Mouse (Mus musculus) left cerebral cortex, postnatal 14 days (tissue): ENCODE data around the gene Ss18l1. TPM values are rescaled to one million over a fixed set of nuclear protein-coding genes. Genes with fewer than 3 reads are reported as not detected.

Experiments
- DNase-seq, 2 experiments: peaks; one replicate each; pipeline ENCODE4 v3.0.0; 2021 to 2022; ENCODE audit warnings: low spot score in 2 of 2, mixed read lengths in 1 of 2
- intact Hi-C: fragments of 180-260 bp; cut with DNase I; formaldehyde crosslinking; loops from one replicate; pipeline ENCODE4 v1.15.1; 2025
- total RNA-seq, 2 experiments: library from RNA; stranded (reverse); gene quantifications; 2 replicates each; pipeline ENCODE4 v1.2.3; 2021

The Ss18l1 gene
- total RNA-seq, 2 experiments from 2014 or later = 33.8 to 35.0 TPM

- intact Hi-C loops = no loop called here
- no peak for DNase-seq
Observed at GRCm38 (mm10) chr2:180031270-180031669, 11.0 kb upstream of the Ss18l1 start.

DNA sequence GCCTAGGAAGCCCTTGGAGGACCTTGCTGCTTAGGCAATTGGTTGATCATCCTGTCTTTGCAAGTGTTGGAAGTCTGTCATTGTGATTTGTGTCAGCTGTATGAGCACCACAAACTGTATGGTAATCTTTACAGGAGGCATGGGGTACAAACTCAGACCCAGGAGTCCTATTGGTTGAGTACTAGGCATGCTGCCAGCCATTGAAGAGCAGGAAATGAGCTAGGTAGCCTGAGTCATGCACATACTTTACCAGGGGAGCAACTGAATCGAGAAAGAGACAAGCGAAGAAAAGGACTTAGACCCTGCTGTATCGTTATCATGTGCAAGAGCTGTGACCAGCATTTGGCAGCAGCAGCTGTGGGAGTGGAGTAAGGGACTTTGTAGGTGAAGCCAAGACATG lies 9.4 kb upstream of the Ss18l1 start:
- DNase-seq = no peak
- intact Hi-C loops = no loop called here

DNA sequence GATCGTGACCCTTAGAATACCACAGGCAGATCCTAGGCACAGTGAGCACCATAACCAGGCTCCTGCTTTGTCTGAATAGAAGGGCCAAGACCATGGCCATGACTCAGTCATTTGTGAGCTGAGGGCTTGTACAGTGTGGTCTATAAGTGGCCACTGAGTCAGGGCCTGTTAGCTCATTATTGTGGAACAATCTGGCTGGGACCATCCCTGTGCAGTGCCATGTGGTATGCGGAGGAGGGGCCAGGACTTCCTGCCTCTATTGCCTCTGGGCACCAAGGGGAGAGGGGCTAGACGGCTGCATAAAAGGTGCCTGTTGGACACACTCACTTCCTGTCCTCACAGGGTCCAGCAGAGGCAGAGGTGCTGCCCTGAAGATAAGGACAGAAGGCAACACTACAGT lies 8.4 kb upstream of the Ss18l1 start:
- intact Hi-C loops = no loop called here
- no peak for DNase-seq

DNA sequence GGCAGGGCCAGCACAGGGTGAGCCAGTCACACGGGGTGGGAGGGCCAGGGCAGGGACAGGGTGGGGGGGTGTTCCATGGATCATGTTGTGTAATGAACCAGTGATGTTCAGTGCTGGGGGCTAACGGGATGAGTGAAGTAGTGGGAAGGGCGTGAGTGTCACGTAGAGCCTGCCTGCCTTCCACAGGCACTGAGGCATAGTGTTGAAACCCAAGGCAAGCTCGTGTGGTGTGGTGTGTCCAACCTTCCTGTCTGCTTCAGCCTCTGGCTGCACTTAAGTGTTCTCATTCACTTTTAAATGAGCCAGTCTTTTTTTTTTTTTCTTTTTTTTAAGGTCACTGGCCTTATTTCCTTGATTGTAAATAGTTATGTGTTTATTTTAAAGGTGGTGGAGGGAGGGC lies 7.6 kb upstream of the Ss18l1 start:
- DNase-seq = no peak
- intact Hi-C loops = no loop called here

GRCm38 (mm10) chr2:180040406-180040805 lies 1.9 kb upstream of the Ss18l1 start:
- intact Hi-C loops = loop anchor here (5.0 kb wide), 1 partner anchor 63 kb away; the partner anchor contains the start of gene Taf4
- DNase-seq = no peak

DNA sequence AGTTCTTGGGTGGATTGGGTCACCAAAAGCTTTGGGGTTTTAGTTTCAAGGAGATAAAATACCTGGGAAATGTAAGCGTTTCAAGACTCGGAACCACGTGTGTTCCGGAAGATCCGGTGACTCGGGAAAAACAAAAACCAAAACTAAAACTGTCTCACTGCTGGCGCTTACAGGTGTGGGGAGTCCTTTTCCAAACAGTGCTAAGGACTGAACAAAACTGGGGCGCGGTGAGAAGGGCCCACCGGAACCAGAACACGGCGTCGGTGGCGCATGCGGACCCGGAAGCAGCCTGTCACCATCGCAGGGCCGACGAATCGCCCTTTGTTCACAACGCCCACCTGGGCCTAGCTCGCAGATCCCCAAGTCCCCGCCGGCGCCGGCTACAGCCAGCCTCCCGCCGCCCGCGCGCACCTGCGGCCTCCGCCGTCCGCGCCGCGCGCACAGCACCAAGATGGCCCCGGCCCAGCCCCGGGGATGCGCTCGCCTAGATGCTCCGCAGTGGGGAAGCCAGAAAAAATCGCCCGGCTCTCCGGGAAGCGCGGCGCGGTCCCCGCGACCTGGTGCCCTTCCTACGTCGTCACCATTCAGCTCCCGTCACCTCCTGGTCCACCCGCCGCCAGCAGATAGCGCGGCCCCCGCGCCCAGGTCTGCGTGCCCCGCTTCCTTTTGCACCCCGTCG lies 593 bp upstream of the Ss18l1 start:
- intact Hi-C loops = loop anchor here (1.0 to 5.0 kb wide), 2 partner anchors 16 to 64 kb away; partner anchors contain the start of gene Taf4
- peak in 1 of 2 experiments; percentile 54 for DNase-seq

DNA sequence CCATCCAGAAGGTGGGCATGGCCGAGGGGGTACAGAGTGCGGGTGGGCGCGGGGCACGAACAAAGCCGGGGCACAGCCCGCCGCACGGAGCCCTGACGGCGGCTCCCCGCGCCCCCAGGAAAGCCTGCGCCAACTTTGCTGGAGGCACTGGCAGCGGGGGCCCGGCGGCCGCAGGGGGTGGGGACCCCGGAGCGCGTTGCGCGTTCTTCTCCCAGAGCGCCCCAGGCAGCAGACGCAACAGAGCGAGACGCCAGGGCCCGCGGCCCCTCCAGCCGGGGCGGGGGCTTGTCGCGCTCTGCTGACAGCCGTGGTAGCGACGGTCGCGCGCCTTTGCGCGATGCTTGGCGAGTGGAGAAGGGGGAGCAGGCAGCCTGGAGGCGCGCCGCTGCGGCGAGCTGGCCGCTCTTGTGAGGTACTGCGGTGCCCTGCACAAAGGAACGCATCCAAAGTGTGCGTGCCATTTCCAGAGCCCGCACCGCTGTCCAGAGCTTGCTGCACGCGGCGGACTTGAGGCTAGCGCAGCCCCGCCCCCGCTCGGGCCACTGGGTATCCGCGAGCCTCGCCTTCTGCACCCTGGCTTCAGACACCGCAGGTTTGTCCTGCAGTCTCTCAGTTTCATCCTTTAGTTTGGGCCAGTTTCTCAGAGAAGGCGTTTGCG lies 678 bp downstream of the Ss18l1 start:
- intact Hi-C loops = loop anchor here (1.0 to 5.0 kb wide), 2 partner anchors 18 to 66 kb away; partner anchors contain the start of gene Taf4
- DNase-seq = peak; percentile 72 to 81

DNA sequence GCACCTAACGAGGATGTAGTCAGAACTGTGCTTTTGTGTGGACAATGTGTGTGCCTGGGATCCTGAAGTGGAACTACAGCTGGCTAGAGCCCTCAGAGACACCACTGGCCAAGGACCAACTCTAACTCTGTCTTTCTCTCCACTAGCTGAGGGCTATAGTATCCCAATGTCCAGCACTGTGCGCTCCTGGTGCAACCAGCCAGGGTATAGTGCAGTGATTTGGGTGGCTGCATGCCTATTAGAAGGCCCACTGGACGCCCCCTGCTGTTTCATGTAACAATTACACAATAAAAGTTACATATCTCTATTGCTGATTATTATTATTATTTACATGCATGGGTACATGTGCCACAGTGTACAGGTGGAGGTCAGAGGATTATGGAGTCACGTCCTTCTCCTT lies 3.0 kb downstream of the Ss18l1 start:
- peak; percentile 37 to 66 for DNase-seq
- intact Hi-C loops = no loop called here

- DNase-seq = no peak
- intact Hi-C loops = no loop called here
Observed at GRCm38 (mm10) chr2:180047580-180047979, 5.3 kb downstream of the Ss18l1 start.

DNA sequence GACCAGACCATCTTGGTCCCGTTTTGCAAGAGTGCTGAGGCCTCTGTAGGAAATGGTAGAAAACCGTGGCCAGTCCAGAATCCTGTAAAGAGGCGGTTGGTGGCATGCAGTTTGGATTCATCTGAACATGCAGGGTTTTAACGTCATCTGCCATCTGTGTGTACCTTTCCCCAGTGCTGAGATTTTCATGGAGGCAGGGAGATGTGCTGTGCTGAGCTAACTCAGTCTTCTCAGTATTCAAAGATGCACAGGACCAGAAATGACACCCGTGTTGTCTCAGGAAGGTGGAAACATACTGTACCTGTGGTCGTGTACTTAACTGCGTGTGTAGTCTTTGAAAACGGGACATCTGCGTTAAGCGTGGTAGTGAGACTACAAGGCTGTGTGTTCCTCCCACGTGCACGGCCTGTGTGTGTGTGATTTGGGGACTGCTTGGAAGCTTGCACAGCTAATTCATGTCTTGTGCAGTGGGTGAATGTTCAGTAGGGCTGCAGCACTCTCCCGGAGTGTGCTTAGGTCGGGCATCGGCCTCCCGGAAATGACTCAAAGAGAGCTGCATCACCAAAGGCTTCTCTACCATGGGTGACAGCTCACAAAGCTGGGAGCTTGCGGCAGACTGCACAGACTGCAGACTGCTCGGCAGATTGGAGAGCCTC lies 5.8 kb downstream of the Ss18l1 start:
- intact Hi-C loops = no loop called here
- DNase-seq = peak in 1 of 2 experiments; percentile 70

- intact Hi-C loops = loop anchor here (2.0 kb wide), 1 partner anchor 134 kb away; no protein-coding TSS in a partner anchor
- peak; percentile 87 to 88 for DNase-seq
Observed at GRCm38 (mm10) chr2:180050986-180051385, 8.7 kb downstream of the Ss18l1 start.

DNA sequence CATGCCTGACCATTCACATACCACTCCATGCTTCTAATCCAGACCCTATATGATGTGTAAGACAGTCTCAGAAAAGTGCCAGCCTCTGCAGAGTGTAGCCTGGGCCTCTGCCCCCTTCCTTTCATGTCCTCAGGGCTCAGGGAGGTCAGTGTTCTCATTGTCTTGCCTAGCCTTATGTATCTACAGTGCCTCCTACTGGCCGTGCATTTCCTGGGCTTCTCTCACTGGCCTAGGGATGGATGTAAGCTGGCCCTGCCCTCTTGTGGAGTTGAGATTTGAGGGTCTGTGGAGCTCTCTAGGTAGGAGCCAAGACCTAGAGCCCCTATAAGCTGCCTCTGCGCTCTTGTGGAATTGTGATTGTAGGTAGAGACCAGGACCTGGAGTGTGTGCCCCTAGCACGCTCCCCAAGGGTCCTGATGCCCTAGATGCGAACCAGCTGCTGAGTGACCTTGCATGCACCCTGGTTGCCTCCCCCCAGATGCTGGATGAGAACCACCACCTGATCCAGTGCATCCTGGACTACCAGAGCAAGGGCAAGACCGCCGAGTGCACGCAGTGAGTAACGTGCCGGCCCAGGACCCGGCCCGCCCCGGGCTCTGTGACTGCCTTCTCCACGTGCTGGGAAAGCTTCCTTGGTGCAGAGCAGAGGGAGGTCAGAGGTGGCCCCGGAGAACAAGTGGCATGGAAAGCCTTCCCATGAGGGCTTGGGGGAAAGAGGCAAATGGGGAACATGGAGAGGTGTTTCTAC lies 9.9 kb downstream of the Ss18l1 start:
- intact Hi-C loops = loop anchor here (2.0 kb wide), 1 partner anchor 135 kb away; no protein-coding TSS in a partner anchor
- peak in 1 of 2 experiments; percentile 33 for DNase-seq

DNA sequence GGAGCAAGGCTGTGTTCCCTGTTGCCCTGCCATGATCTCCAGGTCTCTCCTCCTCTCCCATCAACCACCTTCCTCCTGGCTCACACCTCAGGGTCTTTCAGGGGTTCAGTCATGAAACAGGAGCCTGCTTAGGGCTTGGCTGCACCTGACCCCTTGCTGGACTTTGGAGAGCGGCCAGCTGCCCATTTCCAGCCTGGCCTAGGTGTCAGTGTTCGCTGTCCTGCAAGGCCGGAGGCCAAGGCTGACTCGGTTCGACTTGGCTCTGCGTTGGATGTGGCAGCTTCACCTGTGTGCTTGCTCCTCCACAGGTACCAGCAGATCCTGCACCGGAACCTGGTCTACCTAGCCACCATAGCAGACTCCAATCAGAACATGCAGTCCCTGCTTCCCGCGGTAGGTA lies 10.7 kb downstream of the Ss18l1 start:
- intact Hi-C loops = no loop called here
- DNase-seq = no peak

DNA sequence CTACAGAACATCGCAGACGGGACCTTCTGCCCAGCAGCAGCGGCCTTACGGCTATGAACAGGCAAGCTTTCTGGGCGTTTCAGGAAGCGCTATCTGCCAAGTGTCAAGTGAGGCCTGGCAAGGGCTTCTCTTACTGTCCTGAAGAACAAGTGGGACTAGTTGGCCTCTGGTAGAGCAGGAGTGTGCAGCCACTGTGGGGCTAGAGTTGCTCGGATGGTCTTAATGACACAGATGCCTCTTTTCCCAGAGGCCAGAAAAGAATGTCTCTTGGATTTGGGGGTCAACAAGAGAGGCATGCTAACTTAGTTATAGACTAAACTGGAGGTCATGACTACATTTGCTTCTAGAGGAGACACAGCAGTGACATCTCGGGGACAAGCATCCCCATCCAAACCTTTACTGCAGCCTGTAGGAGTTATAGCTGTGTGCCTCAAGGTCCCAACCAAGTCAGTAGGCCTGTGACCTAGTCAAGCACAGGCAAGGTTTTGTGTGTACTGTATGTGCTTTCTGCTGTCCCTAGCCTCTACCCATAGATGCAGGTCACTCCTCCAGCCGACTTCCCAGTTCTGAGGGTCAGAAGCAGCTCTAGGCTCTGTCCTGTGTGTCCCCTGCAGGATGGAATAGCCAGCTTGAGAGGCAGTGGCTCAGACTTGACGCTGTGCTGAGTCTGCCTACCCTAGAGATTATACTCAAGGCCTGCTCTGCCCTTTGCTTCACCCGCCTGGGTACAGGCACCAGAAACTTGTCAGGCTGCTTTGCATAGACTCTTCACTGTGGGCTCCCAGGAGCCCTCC lies 21.2 kb downstream of the Ss18l1 start:
- intact Hi-C loops = no loop called here
- DNase-seq = no peak

- intact Hi-C loops = loop anchor here (5.0 to 10.0 kb wide), 2 partner anchors 47 to 185 kb away; partner anchors contain the start of genes Osbpl2 and Rps21
- DNase-seq = no peak
Observed at GRCm38 (mm10) chr2:180069770-180070480, 27.6 kb downstream of the Ss18l1 start.

- peak; percentile 96 for DNase-seq
- intact Hi-C loops = loop anchor here (5.0 to 10.0 kb wide), 2 partner anchors 47 to 184 kb away; partner anchors contain the start of genes Osbpl2 and Rps21
Observed at GRCm38 (mm10) chr2:180070481-180071453, 28.5 kb downstream of the Ss18l1 start, which contains the start of gene Mtg2. Gene Mtg2 (plus strand): TSS chr2:180070588.

- no peak for DNase-seq
- intact Hi-C loops = loop anchor here (5.0 to 10.0 kb wide), 2 partner anchors 46 to 183 kb away; partner anchors contain the start of genes Osbpl2 and Rps21
Observed at GRCm38 (mm10) chr2:180071671-180072070, 29.4 kb downstream of the Ss18l1 start.
